Comparison of ENCODE assay signal across 15 mouse cellular contexts in the genomic region with DNA sequence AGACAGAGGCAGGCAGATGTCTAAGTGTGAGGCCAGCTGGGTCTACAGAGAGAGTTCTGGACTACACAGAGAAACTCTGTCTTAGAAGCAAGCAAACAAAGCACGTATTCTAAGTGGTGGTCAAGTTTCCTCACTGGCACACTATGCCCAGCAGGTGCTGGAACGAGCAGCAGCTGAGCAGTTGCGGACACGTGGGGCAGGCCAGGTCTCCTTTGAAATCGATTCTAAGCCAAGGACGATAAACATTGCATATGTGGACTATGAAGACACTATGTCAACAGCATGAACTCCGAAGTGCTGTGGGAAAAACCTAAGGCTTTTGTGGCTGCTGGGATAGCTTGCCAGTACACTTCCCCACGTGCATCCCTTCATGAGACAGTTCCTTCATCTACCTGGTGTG.
"Had no signal": no experiment of that assay in that cellular context is flagged by ENCODE, and none has a peak within 500 bp of the region (broad histone marks: within the 10 kb centered on the region; RNA-seq: fewer than 3 reads in every experiment).

No protein-coding gene starts in this region.

- H3K9me3 ChIP-seq: limb, embryonic 12.5 days; liver, embryonic 13.5 days; lung, embryonic 15.5 days; midbrain, embryonic 13.5 days; neural tube, embryonic 15.5 days had no signal

- H3K9ac ChIP-seq: limb, embryonic 12.5 days; liver, embryonic 13.5 days; lung, embryonic 15.5 days; midbrain, embryonic 13.5 days; neural tube, embryonic 15.5 days had no signal

- H3K36me3 ChIP-seq: liver, embryonic 13.5 days; lung, embryonic 15.5 days; midbrain, embryonic 13.5 days; neural tube, embryonic 15.5 days had no signal

- H3K27me3 ChIP-seq: limb, embryonic 12.5 days; liver, embryonic 13.5 days; lung, embryonic 15.5 days; midbrain, embryonic 13.5 days; neural tube, embryonic 15.5 days had no signal

- H3K4me2 ChIP-seq: limb, embryonic 12.5 days; liver, embryonic 13.5 days; lung, embryonic 15.5 days; midbrain, embryonic 13.5 days; neural tube, embryonic 15.5 days had no signal

- DNase-seq: kidney, adult 11 months; kidney, adult 9 months; kidney, postnatal 36 days; layer of hippocampus, adult 9-11 months; layer of hippocampus, postnatal 36 days; liver, embryonic 13.5 days; right cerebral cortex, adult 18-20 months; right cerebral cortex, postnatal 25 days; thymus, adult 18-20 months; thymus, postnatal 14 days had no signal

- ATAC-seq: midbrain, embryonic 13.5 days had no signal

- H3K4me3 ChIP-seq: limb, embryonic 12.5 days; liver, embryonic 13.5 days; lung, embryonic 15.5 days; midbrain, embryonic 13.5 days; neural tube, embryonic 15.5 days had no signal

- H3K27ac ChIP-seq: kidney, postnatal 0 days; limb, embryonic 12.5 days; liver, embryonic 13.5 days; lung, embryonic 15.5 days; midbrain, embryonic 13.5 days; neural tube, embryonic 15.5 days had no signal
